Mouse (Mus musculus) forebrain, embryonic 11.5 days (tissue): ENCODE measurements around the gene Myo1h. TPM values are rescaled to one million over a fixed set of nuclear protein-coding genes. Genes with fewer than 3 reads are reported as not detected.

Experiments
- ATAC-seq: fragments of 200-750 bp; cut with Nextera tagmentation; replicated peaks from 2 replicates; pipeline ENCODE4 v1.8.0; 2017; ENCODE audit warnings: moderate TSS enrichment; ENCODE audit not compliant: low FRiP score
- DNase-seq: peaks from one replicate; pipeline ENCODE4 v3.0.0-alpha.2; 2017; ENCODE audit warnings: low spot score
- H3K27ac ChIP-seq: fragments of 300-500 bp; sonication (generic); 2 replicates; pipeline ENCODE4 v1.5.1; 2014; ENCODE audit warnings: low read depth, low read length
- H3K27me3 ChIP-seq: fragments of 300-500 bp; sonication (generic); 2 replicates; pipeline ENCODE4 v1.6.1; 2014; ENCODE audit warnings: mild to moderate bottlenecking, low read length, mixed read lengths; ENCODE audit not compliant: control insufficient read depth, insufficient read depth
- H3K36me3 ChIP-seq: fragments of 300-500 bp; sonication (generic); 2 replicates; pipeline ENCODE4 v1.6.1; 2014; ENCODE audit warnings: mild to moderate bottlenecking, low read length, moderate library complexity, mixed read lengths; ENCODE audit not compliant: control insufficient read depth, insufficient read depth
- H3K4me1 ChIP-seq: fragments of 300-500 bp; sonication (generic); replicated peaks from 2 replicates; pipeline ENCODE4 v1.6.1; 2014; ENCODE audit warnings: low read length, mixed read lengths; ENCODE audit not compliant: control insufficient read depth, insufficient read depth
- H3K4me2 ChIP-seq: fragments of 300-500 bp; sonication (generic); 2 replicates; pipeline ENCODE4 v1.6.1; 2014; ENCODE audit warnings: low read depth, mild to moderate bottlenecking, low read length, moderate library complexity, mixed read lengths; ENCODE audit not compliant: severe bottlenecking
- H3K4me3 ChIP-seq: fragments of 300-500 bp; sonication (generic); 2 replicates; pipeline ENCODE4 v1.5.1; 2014; ENCODE audit warnings: low read depth, low read length
- H3K9ac ChIP-seq: fragments of 300-500 bp; sonication (generic); 2 replicates; pipeline ENCODE4 v1.6.1; 2014; ENCODE audit warnings: low read length
- H3K9me3 ChIP-seq: fragments of 300-500 bp; sonication (generic); 2 replicates; pipeline ENCODE4 v1.6.1; 2016; ENCODE audit warnings: low read length, mixed read lengths; ENCODE audit not compliant: control insufficient read depth
- WGBS: fragments of 180-500 bp; shearing (Covaris S2); extraction: QIAGEN DNeasy Blood & Tissue Kit; methylation state at CpG from one replicate; pipeline ENCODE4 v1.1.7; 2014; 5-methylcytosine and 5-hydroxymethylcytosine counted together
- polyA plus RNA-seq: library from polyadenylated mRNA; unstranded; fragments of >200 nt; fragmentation: Nextera tagmentation; extraction: Ambion mirVana; gene quantifications from 2 replicates; pipeline ENCODE4 v1.2.1, GENCODE M21; 2014

The Myo1h gene
- polyA plus RNA-seq, 1 experiment from 2014 or later = 0.91 TPM

GRCm38 (mm10) chr5:114358833-114359232, 69.9 kb downstream of the Myo1h start:
- no peaks in the 10 kb centered on the region; the same call in 1 of the 2 replicates for H3K36me3 ChIP-seq
- no peak for ATAC-seq

DNA sequence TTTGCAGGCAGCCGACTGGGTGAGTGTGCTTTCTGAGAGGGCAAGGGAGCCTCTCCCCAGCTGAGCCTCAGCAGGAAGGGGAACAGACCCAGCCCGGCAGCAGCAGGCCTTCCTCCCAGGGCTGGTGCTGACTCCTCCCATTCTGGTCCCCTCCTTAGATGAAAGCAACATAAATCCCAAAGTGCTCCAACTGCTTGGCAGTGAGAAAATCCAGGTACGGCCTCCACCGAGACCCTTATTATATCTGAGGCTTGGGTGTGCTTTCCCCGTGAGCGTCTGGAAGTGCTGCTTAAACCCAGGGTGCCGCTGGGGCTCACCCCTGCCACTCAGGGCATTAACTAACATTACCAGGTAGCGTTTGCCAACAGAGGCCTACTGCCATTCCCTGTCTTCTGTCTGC, 70.6 kb downstream of the Myo1h start:
- WGBS = 81% methylated on average over 8 of the region's 8 CpGs
- Histone ChIP-seq H3K27me3 (no peaks in the 10 kb centered on the region), H3K4me2 (no peak overlapping the region), H3K4me1 (peaks cover 3% of the 10 kb centered on the region; the same call in 1 of the 2 replicates), H3K27ac (no peak overlapping the region), H3K9me3 (no peaks in the 10 kb centered on the region), H3K4me3 (no peak overlapping the region), H3K9ac (no peak overlapping the region), H3K36me3 (no peaks in the 10 kb centered on the region; the same call in 1 of the 2 replicates)
- ATAC-seq = no peak
- no peak for DNase-seq

More at GRCm38 (mm10) chr5:114358833-114359232, 69.9 kb downstream of the Myo1h start:
- peaks cover 3% of the 10 kb centered on the region; the same call in 1 of the 2 replicates for H3K4me1 ChIP-seq
- no peaks in the 10 kb centered on the region for H3K27me3 ChIP-seq
- no peaks in the 10 kb centered on the region for H3K9me3 ChIP-seq
- DNase-seq = no peak
- H3K4me2 ChIP-seq = no peak overlapping the region
- H3K4me3 ChIP-seq = no peak overlapping the region
- no peak overlapping the region for H3K9ac ChIP-seq
- WGBS = 71% methylated on average over 10 of the region's 10 CpGs
- no peak overlapping the region for H3K27ac ChIP-seq

DNA sequence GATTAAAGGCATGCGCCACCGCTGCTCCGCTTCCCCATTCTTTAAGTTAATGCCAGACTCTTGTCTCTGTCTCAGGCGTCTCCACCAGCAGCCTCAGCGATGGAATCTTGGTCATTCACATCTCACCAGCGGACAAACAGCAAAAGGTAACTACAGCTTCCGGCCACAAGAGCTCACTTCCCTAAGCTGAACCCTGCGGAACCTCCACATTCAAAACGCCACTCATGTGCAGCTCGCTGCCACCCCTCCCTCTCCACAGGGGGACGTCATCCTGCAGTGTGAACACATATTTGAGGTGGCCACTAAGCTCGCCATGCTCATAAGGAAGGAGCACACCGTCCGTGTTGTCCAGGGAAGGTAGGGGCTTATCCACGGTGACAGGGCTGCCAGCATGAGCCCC, 72.0 kb downstream of the Myo1h start:
- Histone ChIP-seq H3K36me3 (peaks cover 4% of the 10 kb centered on the region), H3K4me3 (no peak overlapping the region), H3K27me3 (no peaks in the 10 kb centered on the region), H3K9ac (no peak overlapping the region), H3K27ac (no peak overlapping the region), H3K9me3 (no peaks in the 10 kb centered on the region), H3K4me2 (no peak overlapping the region), H3K4me1 (peaks cover 3% of the 10 kb centered on the region; the same call in 1 of the 2 replicates)
- DNase-seq (no peak), ATAC-seq (no peak)
- WGBS = 86% methylated on average over 15 of the region's 15 CpGs

- H3K27me3 ChIP-seq = no peaks in the 10 kb centered on the region
- DNase-seq = no peak
- no peak overlapping the region for H3K9ac ChIP-seq
- peaks cover 4% of the 10 kb centered on the region for H3K36me3 ChIP-seq
- no peak overlapping the region for H3K4me3 ChIP-seq
- H3K4me1 ChIP-seq = no peaks in the 10 kb centered on the region
- no peak for ATAC-seq
- no peaks in the 10 kb centered on the region for H3K9me3 ChIP-seq
- 92% methylated on average over 23 of the region's 23 CpGs for WGBS
- no peak overlapping the region for H3K27ac ChIP-seq
- no peak overlapping the region for H3K4me2 ChIP-seq
Measured at GRCm38 (mm10) chr5:114365043-114365752, 76.2 kb downstream of the Myo1h start.

DNA sequence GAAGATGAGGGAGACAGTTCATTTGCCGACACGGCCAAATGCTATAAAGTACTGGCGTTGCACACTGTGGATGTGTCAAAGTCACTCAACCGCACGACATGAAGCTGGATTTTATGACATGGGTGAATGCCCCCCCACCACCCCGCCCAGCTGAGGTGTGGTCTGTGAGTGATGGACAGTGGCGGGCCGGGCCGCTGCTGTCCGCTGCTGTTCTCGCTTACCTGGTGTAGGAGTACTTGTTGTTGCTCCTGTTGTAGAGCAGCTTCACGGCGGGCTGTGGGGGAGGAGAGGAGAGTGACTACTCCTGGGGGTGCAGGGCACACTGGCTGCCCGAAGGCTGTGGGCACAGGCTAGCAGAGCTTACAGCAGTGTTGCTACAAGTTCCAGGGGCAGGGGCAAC, 79.2 kb downstream of the Myo1h start:
- H3K27ac ChIP-seq = no peak overlapping the region
- peaks cover 4% of the 10 kb centered on the region for H3K36me3 ChIP-seq
- ATAC-seq (no peak), DNase-seq (no peak)
- H3K27me3 ChIP-seq = no peaks in the 10 kb centered on the region
- H3K9ac ChIP-seq = no peak overlapping the region
- no peaks in the 10 kb centered on the region for H3K9me3 ChIP-seq
- 0 out of 2 replicates have a peak, but pooled peaks cover 2% of the 10 kb centered on the region for H3K4me1 ChIP-seq
- 93% methylated on average over 14 of the region's 14 CpGs for WGBS
- no peak overlapping the region for H3K4me3 ChIP-seq
- no peak overlapping the region for H3K4me2 ChIP-seq

GRCm38 (mm10) chr5:114368803-114369496, 80.0 kb downstream of the Myo1h start:
- no peaks in the 10 kb centered on the region for H3K27me3 ChIP-seq
- H3K36me3 ChIP-seq = peaks cover 4% of the 10 kb centered on the region
- no peak overlapping the region for H3K4me3 ChIP-seq
- H3K9ac ChIP-seq = no peak overlapping the region
- DNase-seq = no peak
- H3K4me2 ChIP-seq = no peak overlapping the region
- WGBS = 85% methylated on average over 16 of the region's 16 CpGs
- no peak for ATAC-seq
- H3K27ac ChIP-seq = no peak overlapping the region
- H3K4me1 ChIP-seq = 0 out of 2 replicates have a peak, but pooled peaks cover 2% of the 10 kb centered on the region
- H3K9me3 ChIP-seq = no peaks in the 10 kb centered on the region

DNA sequence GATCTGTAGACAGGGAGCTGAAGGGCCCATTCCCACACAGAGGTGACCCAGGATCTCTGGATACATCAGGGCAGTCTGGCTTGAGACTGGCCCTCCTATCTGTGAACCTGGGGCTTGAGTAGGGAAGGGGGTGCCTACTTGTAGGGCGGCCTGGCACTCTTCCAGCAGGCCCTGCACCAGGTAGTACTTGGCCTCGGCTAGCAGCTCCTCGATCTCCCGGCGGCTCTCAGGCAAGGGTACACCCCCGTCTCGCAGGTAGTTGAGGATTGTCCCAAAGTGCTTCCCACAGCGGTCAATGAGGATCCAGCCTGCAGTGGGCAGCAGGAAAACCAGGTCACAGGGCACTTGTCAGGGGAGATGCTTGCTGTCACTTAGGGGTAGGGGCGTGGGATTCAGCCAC, 81.0 kb downstream of the Myo1h start:
- H3K4me3 ChIP-seq = no peak overlapping the region
- no peaks in the 10 kb centered on the region for H3K9me3 ChIP-seq
- ATAC-seq = no peak
- DNase-seq = no peak
- H3K4me1 ChIP-seq = 0 out of 2 replicates have a peak, but pooled peaks cover 2% of the 10 kb centered on the region
- no peak overlapping the region for H3K4me2 ChIP-seq
- H3K36me3 ChIP-seq = peaks cover 6% of the 10 kb centered on the region
- H3K9ac ChIP-seq = no peak overlapping the region
- H3K27ac ChIP-seq = no peak overlapping the region
- WGBS = 89% methylated on average over 9 of the region's 9 CpGs
- H3K27me3 ChIP-seq = no peaks in the 10 kb centered on the region

GRCm38 (mm10) chr5:114370371-114370776, 81.4 kb downstream of the Myo1h start:
- DNase-seq (no peak), ATAC-seq (no peak)
- H3K4me3 ChIP-seq = no peak overlapping the region
- peaks cover 6% of the 10 kb centered on the region for H3K36me3 ChIP-seq
- no peak overlapping the region for H3K9ac ChIP-seq
- 0 out of 2 replicates have a peak, but pooled peaks cover 2% of the 10 kb centered on the region for H3K4me1 ChIP-seq
- no peaks in the 10 kb centered on the region for H3K9me3 ChIP-seq
- no peak overlapping the region for H3K4me2 ChIP-seq
- 83% methylated on average over 9 of the region's 9 CpGs for WGBS
- H3K27me3 ChIP-seq = no peaks in the 10 kb centered on the region
- H3K27ac ChIP-seq = no peak overlapping the region
